Mouse (Mus musculus): ENCODE results near the gene Slc12a4. TPM values are rescaled to one million over a fixed set of nuclear protein-coding genes. Genes with fewer than 3 reads are reported as not detected.
"Not testable (repeated sequence)": the region's sequence is repeated elsewhere in the genome, so short reads cannot be mapped to it uniquely, and the experiment has no call there.

The Slc12a4 gene
- polyA plus RNA-seq, 1 experiment: 60.2 TPM

GRCm38 (mm10) chr8:105998971-105999370, 33.1 kb upstream of the Slc12a4 start:
- no peak overlapping the region for H3K27ac ChIP-seq (ENCODE audit: insufficient read depth, low read length)
- no peaks in the 10 kb centered on the region for H3K4me1 ChIP-seq (ENCODE audit: control insufficient read depth, insufficient read depth, low read length)
- TF ChIP-seq CTCF (IDR thresholded peaks at IDR 0.05; ENCODE audit: borderline replicate concordance, insufficient read depth, low read length) (no peak), POLR2A (IDR thresholded peaks at IDR 0.05; ENCODE audit: low read depth, low read length) (no peak)
- no peak overlapping the region for H3K4me3 ChIP-seq (ENCODE audit: insufficient read depth, low read length)

- H3K4me3 ChIP-seq (ENCODE audit: insufficient read depth, low read length): no peak overlapping the region
- H3K4me1 ChIP-seq (ENCODE audit: control insufficient read depth, insufficient read depth, low read length): no peaks in the 10 kb centered on the region
- TF ChIP-seq CTCF (IDR thresholded peaks at IDR 0.05; ENCODE audit: borderline replicate concordance, insufficient read depth, low read length) (no peak), POLR2A (IDR thresholded peaks at IDR 0.05; ENCODE audit: low read depth, low read length) (no peak)
- H3K27ac ChIP-seq (ENCODE audit: insufficient read depth, low read length): no peak overlapping the region
These were observed 30.5 kb upstream of the Slc12a4 start for GRCm38 (mm10) chr8:105996359-105996758.

GRCm38 (mm10) chr8:105993226-105993625, 27.3 kb upstream of the Slc12a4 start:
- Histone ChIP-seq H3K4me1 (ENCODE audit: control insufficient read depth, insufficient read depth, low read length) (no peaks in the 10 kb centered on the region), H3K4me3 (ENCODE audit: insufficient read depth, low read length) (no peak overlapping the region), H3K27ac (ENCODE audit: insufficient read depth, low read length) (no peak overlapping the region)
- TF ChIP-seq POLR2A (IDR thresholded peaks at IDR 0.05; ENCODE audit: low read depth, low read length) (no peak), CTCF (IDR thresholded peaks at IDR 0.05; ENCODE audit: borderline replicate concordance, insufficient read depth, low read length) (no peak)

- H3K27ac ChIP-seq (ENCODE audit: insufficient read depth, low read length): no peak overlapping the region
- TF ChIP-seq CTCF (IDR thresholded peaks at IDR 0.05; ENCODE audit: borderline replicate concordance, insufficient read depth, low read length): no peak
- TF ChIP-seq POLR2A (IDR thresholded peaks at IDR 0.05; ENCODE audit: low read depth, low read length): no peak
- H3K4me1 ChIP-seq (ENCODE audit: control insufficient read depth, insufficient read depth, low read length): no peaks in the 10 kb centered on the region
- H3K4me3 ChIP-seq (ENCODE audit: insufficient read depth, low read length): no peak overlapping the region
These were observed 26.6 kb upstream of the Slc12a4 start for GRCm38 (mm10) chr8:105992499-105992898.

- TF ChIP-seq POLR2A (IDR thresholded peaks at IDR 0.05; ENCODE audit: low read depth, low read length) (no peak), CTCF (IDR thresholded peaks at IDR 0.05; ENCODE audit: borderline replicate concordance, insufficient read depth, low read length) (no peak)
- Histone ChIP-seq H3K4me3 (ENCODE audit: insufficient read depth, low read length) (no peak overlapping the region), H3K4me1 (ENCODE audit: control insufficient read depth, insufficient read depth, low read length) (no peaks in the 10 kb centered on the region), H3K27ac (ENCODE audit: insufficient read depth, low read length) (no peak overlapping the region)
These were observed 25.6 kb upstream of the Slc12a4 start for GRCm38 (mm10) chr8:105991546-105991945.

GRCm38 (mm10) chr8:105990856-105991387, 25.0 kb upstream of the Slc12a4 start, which contains the start of gene Dus2:
Gene Dus2 (plus strand): TSS chr8:105991337.
- no peaks in the 10 kb centered on the region for H3K4me1 ChIP-seq (ENCODE audit: control insufficient read depth, insufficient read depth, low read length)
- no peak within 1 kb of the TSS for H3K27ac ChIP-seq (ENCODE audit: insufficient read depth, low read length)
- TF ChIP-seq CTCF (IDR thresholded peaks at IDR 0.05; ENCODE audit: borderline replicate concordance, insufficient read depth, low read length) (peak; percentile 78; the same call in 1 of the 2 replicates), POLR2A (IDR thresholded peaks at IDR 0.05; ENCODE audit: low read depth, low read length) (no peak)
- no peak within 1 kb of the TSS for H3K4me3 ChIP-seq (ENCODE audit: insufficient read depth, low read length)

- H3K27ac ChIP-seq (ENCODE audit: insufficient read depth, low read length): no peak overlapping the region
- H3K4me3 ChIP-seq (ENCODE audit: insufficient read depth, low read length): no peak overlapping the region
- H3K4me1 ChIP-seq (ENCODE audit: control insufficient read depth, insufficient read depth, low read length): no peaks in the 10 kb centered on the region
- TF ChIP-seq CTCF (IDR thresholded peaks at IDR 0.05; ENCODE audit: borderline replicate concordance, insufficient read depth, low read length) (no peak), POLR2A (IDR thresholded peaks at IDR 0.05; ENCODE audit: low read depth, low read length) (no peak)
These were observed 22.6 kb upstream of the Slc12a4 start for GRCm38 (mm10) chr8:105988546-105988945.

GRCm38 (mm10) chr8:105983406-105983805, 17.5 kb upstream of the Slc12a4 start:
- H3K27ac ChIP-seq (ENCODE audit: insufficient read depth, low read length); H3K4me3 ChIP-seq (ENCODE audit: insufficient read depth, low read length); H3K4me1 ChIP-seq (ENCODE audit: control insufficient read depth, insufficient read depth, low read length): not testable (repeated sequence)

GRCm38 (mm10) chr8:105981146-105981545, 15.2 kb upstream of the Slc12a4 start:
- TF ChIP-seq POLR2A (IDR thresholded peaks at IDR 0.05; ENCODE audit: low read depth, low read length) (no peak), CTCF (IDR thresholded peaks at IDR 0.05; ENCODE audit: borderline replicate concordance, insufficient read depth, low read length) (no peak)
- Histone ChIP-seq H3K4me1 (ENCODE audit: control insufficient read depth, insufficient read depth, low read length) (no peaks in the 10 kb centered on the region), H3K27ac (ENCODE audit: insufficient read depth, low read length) (no peak overlapping the region), H3K4me3 (ENCODE audit: insufficient read depth, low read length) (no peak overlapping the region)

- TF ChIP-seq CTCF (IDR thresholded peaks at IDR 0.05; ENCODE audit: borderline replicate concordance, insufficient read depth, low read length) (no peak), POLR2A (IDR thresholded peaks at IDR 0.05; ENCODE audit: low read depth, low read length) (no peak)
- Histone ChIP-seq H3K4me1 (ENCODE audit: control insufficient read depth, insufficient read depth, low read length) (no peaks in the 10 kb centered on the region), H3K4me3 (ENCODE audit: insufficient read depth, low read length) (no peak within 1 kb of the TSS), H3K27ac (ENCODE audit: insufficient read depth, low read length) (no peak within 1 kb of the TSS)
These were observed 13.4 kb upstream of the Slc12a4 start, which contains the start of gene Dpep3 for GRCm38 (mm10) chr8:105979325-105979724. Gene Dpep3 (minus strand): TSS chr8:105979429.

- no peaks in the 10 kb centered on the region for H3K4me1 ChIP-seq (ENCODE audit: control insufficient read depth, insufficient read depth, low read length)
- no peak overlapping the region for H3K4me3 ChIP-seq (ENCODE audit: insufficient read depth, low read length)
- TF ChIP-seq CTCF (IDR thresholded peaks at IDR 0.05; ENCODE audit: borderline replicate concordance, insufficient read depth, low read length): no peak
- TF ChIP-seq POLR2A (IDR thresholded peaks at IDR 0.05; ENCODE audit: low read depth, low read length): no peak
- no peak overlapping the region for H3K27ac ChIP-seq (ENCODE audit: insufficient read depth, low read length)
These were observed 9.5 kb upstream of the Slc12a4 start for GRCm38 (mm10) chr8:105975363-105975762.

Measured in embryonic fibroblast, embryonic 13.5 days (primary cell).